Mouse (Mus musculus) small intestine, adult 2 months (tissue): ENCODE measurements around the gene Gm10160.

Source experiments
- CTCF ChIP-seq: fragments of 200-500 bp; IDR thresholded peaks from 2 replicates; pipeline ENCODE4 v1.5.1; 2012; ENCODE audit warnings: low read depth, mild to moderate bottlenecking, control low read depth, inconsistent platforms, low read length, moderate library complexity, mixed read lengths; ENCODE audit not compliant: insufficient replicate concordance, insufficient read length; ENCODE audit errors: extremely low read depth
- POLR2A ChIP-seq: fragments of 200-500 bp; IDR thresholded peaks from 2 replicates; pipeline ENCODE4 v1.6.1; 2012; ENCODE audit warnings: low read depth, mild to moderate bottlenecking, control low read depth, inconsistent platforms, low read length, moderate library complexity

GRCm38 (mm10) chr7:81875372-81875771, 19.8 kb upstream of the Gm10160 start:
- TF ChIP-seq CTCF = no peak
- TF ChIP-seq POLR2A = no peak
